Mouse (Mus musculus): Measurements from ENCODE around the gene Dhx29.

The Dhx29 gene

GRCm38 (mm10) chr13:112963081-112963480 lies 35.8 kb downstream of the Dhx29 start:
- no peak for TF ChIP-seq GATA4 (IDR thresholded peaks at IDR 0.05; ENCODE audit: insufficient replicate concordance, low read length)

- no peak for TF ChIP-seq GATA4 (IDR thresholded peaks at IDR 0.05; ENCODE audit: insufficient replicate concordance, low read length)
Measured at GRCm38 (mm10) chr13:112964421-112964820, 37.2 kb downstream of the Dhx29 start.

- no peak for TF ChIP-seq GATA4 (IDR thresholded peaks at IDR 0.05; ENCODE audit: insufficient replicate concordance, low read length)
Measured at GRCm38 (mm10) chr13:112967267-112967666, 40.0 kb downstream of the Dhx29 start.

GRCm38 (mm10) chr13:112976720-112977119 lies 49.5 kb downstream of the Dhx29 start:
- TF ChIP-seq GATA4 (IDR thresholded peaks at IDR 0.05; ENCODE audit: insufficient replicate concordance, low read length) = no peak

- no peak for TF ChIP-seq GATA4 (IDR thresholded peaks at IDR 0.05; ENCODE audit: insufficient replicate concordance, low read length)
Measured at GRCm38 (mm10) chr13:112985605-112986450, 58.6 kb downstream of the Dhx29 start.

- no peak for TF ChIP-seq GATA4 (IDR thresholded peaks at IDR 0.05; ENCODE audit: insufficient replicate concordance, low read length)
Measured at GRCm38 (mm10) chr13:112986451-112986950, 59.2 kb downstream of the Dhx29 start.

- peak; percentile 13; the same call in 1 of the 2 replicates for TF ChIP-seq GATA4 (IDR thresholded peaks at IDR 0.05; ENCODE audit: insufficient replicate concordance, low read length)
Measured at GRCm38 (mm10) chr13:112987532-112987943, 60.3 kb downstream of the Dhx29 start, which contains the start of gene Ccno. Ccno (plus strand) TSS chr13:112987802.

GRCm38 (mm10) chr13:112987991-112988390 lies 60.7 kb downstream of the Dhx29 start:
- TF ChIP-seq GATA4 (IDR thresholded peaks at IDR 0.05; ENCODE audit: insufficient replicate concordance, low read length) = no peak

GRCm38 (mm10) chr13:112988866-112989265 lies 61.6 kb downstream of the Dhx29 start:
- no peak for TF ChIP-seq GATA4 (IDR thresholded peaks at IDR 0.05; ENCODE audit: insufficient replicate concordance, low read length)

GRCm38 (mm10) chr13:112989541-112989940 lies 62.3 kb downstream of the Dhx29 start:
- TF ChIP-seq GATA4 (IDR thresholded peaks at IDR 0.05; ENCODE audit: insufficient replicate concordance, low read length) = no peak

GRCm38 (mm10) chr13:112990346-112990745 lies 63.1 kb downstream of the Dhx29 start:
- no peak for TF ChIP-seq GATA4 (IDR thresholded peaks at IDR 0.05; ENCODE audit: insufficient replicate concordance, low read length)

- TF ChIP-seq GATA4 (IDR thresholded peaks at IDR 0.05; ENCODE audit: insufficient replicate concordance, low read length) = no peak
Measured at GRCm38 (mm10) chr13:112993531-112994152, 66.4 kb downstream of the Dhx29 start, which contains the start of gene Mcidas. Mcidas (plus strand) TSS chr13:112993845.

GRCm38 (mm10) chr13:112994191-112994590 lies 66.9 kb downstream of the Dhx29 start:
- no peak for TF ChIP-seq GATA4 (IDR thresholded peaks at IDR 0.05; ENCODE audit: insufficient replicate concordance, low read length)

- no peak for TF ChIP-seq GATA4 (IDR thresholded peaks at IDR 0.05; ENCODE audit: insufficient replicate concordance, low read length)
Measured at GRCm38 (mm10) chr13:112996407-112996806, 69.2 kb downstream of the Dhx29 start.

- no peak for TF ChIP-seq GATA4 (IDR thresholded peaks at IDR 0.05; ENCODE audit: insufficient replicate concordance, low read length)
Measured at GRCm38 (mm10) chr13:112997369-112997768, 70.1 kb downstream of the Dhx29 start.
